8 mouse cellular contexts compared by ENCODE assay signal in genomic region chr15:30173370-30173941, GRCm38 (mm10). TPM values are rescaled to one million over a fixed set of nuclear protein-coding genes. Genes with fewer than 3 reads are reported as not detected.
A peak's percentile ranks its signal among the peaks of the same experiment; 100 is the strongest.
DNase-seq lines count a peak whose midpoint lies in the region; ATAC-seq lines count a peak whose summit lies in the region.

No protein-coding gene starts in this region.

- peak; percentile 47 for ATAC-seq in heart, embryonic 11.5 days (replicated peaks; ENCODE audit: insufficient number of reproducible peaks, low FRiP score, low TSS enrichment)
- peak; percentile 80 for ATAC-seq in midbrain, embryonic 15.5 days (replicated peaks)

- H3K4me1 ChIP-seq in heart, embryonic 11.5 days (ENCODE audit: control insufficient read depth, insufficient read depth, low read length): no peaks in the 10 kb centered on the region
- peaks cover 24% of the 10 kb centered on the region for H3K4me1 ChIP-seq in forebrain, embryonic 10.5 days
- H3K4me1 ChIP-seq in midbrain, embryonic 15.5 days: peaks cover 15% of the 10 kb centered on the region

- H3K9me3 ChIP-seq in heart, embryonic 11.5 days (replicated peaks; ENCODE audit: control insufficient read depth, low read length): no peaks in the 10 kb centered on the region
- no peaks in the 10 kb centered on the region for H3K9me3 ChIP-seq in forebrain, embryonic 10.5 days
- no peaks in the 10 kb centered on the region for H3K9me3 ChIP-seq in midbrain, embryonic 15.5 days

- H3K4me2 ChIP-seq in heart, embryonic 11.5 days: peak overlapping the region; percentile 99
- peak overlapping the region; percentile 58 for H3K4me2 ChIP-seq in midbrain, embryonic 15.5 days

- peaks cover 22% of the 10 kb centered on the region for H3K27me3 ChIP-seq in heart, embryonic 11.5 days (ENCODE audit: control insufficient read depth, insufficient read depth, low read length)
- H3K27me3 ChIP-seq in forebrain, embryonic 10.5 days (ENCODE audit: poor library complexity, severe bottlenecking): peaks cover 45% of the 10 kb centered on the region
- no peaks in the 10 kb centered on the region for H3K27me3 ChIP-seq in midbrain, embryonic 15.5 days (replicated peaks)

- DNase-seq in heart, adult 18-20 months: no peak
- DNase-seq in Muller cell, postnatal 12 days (ENCODE audit: inconsistent ontology term): peak; percentile 61
- DNase-seq in forebrain, embryonic 10.5 days (ENCODE audit: extremely low spot score, low spot score): peak; percentile 26
- DNase-seq in layer of hippocampus, postnatal 10 days (ENCODE audit: low spot score in 2 of 2): peak; percentile 45 to 55
- no peak for DNase-seq in spleen, postnatal 10 days (ENCODE audit: low spot score in 2 of 2)
- no peak for DNase-seq in thymus, postnatal 25 days

- H3K27ac ChIP-seq in heart, embryonic 11.5 days (ENCODE audit: low read depth, low read length): no peak overlapping the region
- peak overlapping the region; percentile 87 for H3K27ac ChIP-seq in forebrain, embryonic 10.5 days
- H3K27ac ChIP-seq in midbrain, embryonic 15.5 days: peak overlapping the region; percentile 100

- WGBS in heart, embryonic 11.5 days (ENCODE audit: insufficient replicate concordance): 1% methylated on average over 29 of the region's 29 CpGs
- under 1% methylated on average over 29 of the region's 29 CpGs for WGBS in forebrain, embryonic 10.5 days
- WGBS in midbrain, embryonic 15.5 days: under 1% methylated on average over 29 of the region's 29 CpGs

- H3K36me3 ChIP-seq in heart, embryonic 11.5 days (ENCODE audit: control insufficient read depth, insufficient read depth, low read length): no peaks in the 10 kb centered on the region
- no peaks in the 10 kb centered on the region for H3K36me3 ChIP-seq in forebrain, embryonic 10.5 days (replicated peaks)
- H3K36me3 ChIP-seq in midbrain, embryonic 15.5 days (replicated peaks): no peaks in the 10 kb centered on the region

- peak overlapping the region; percentile 58 for H3K9ac ChIP-seq in heart, embryonic 11.5 days (ENCODE audit: low read depth, low read length)
- peak overlapping the region; percentile 98 for H3K9ac ChIP-seq in midbrain, embryonic 15.5 days

- H3K4me3 ChIP-seq in heart, embryonic 11.5 days (ENCODE audit: low read depth, low read length): peak overlapping the region; percentile 72
- H3K4me3 ChIP-seq in forebrain, embryonic 10.5 days: peak overlapping the region; percentile 81
- H3K4me3 ChIP-seq in midbrain, embryonic 15.5 days: peak overlapping the region; percentile 97

RNA-seq across cellular contexts. Expression of gene Ctnnd2, which starts 1.1 kb away (rescaled TPM):
- polyA plus RNA-seq in heart, embryonic 11.5 days (2014; fragmentation: Nextera tagmentation; extraction: Ambion mirVana): 2.0 and 2.1 TPM in 2 replicates
- total RNA-seq in heart, adult 18-20 months (2021): under 1 TPM; 0.22 to 0.23 TPM
- polyA plus RNA-seq in forebrain, embryonic 10.5 days (2016; fragmentation: Nextera tagmentation; extraction: Ambion mirVana): 23.4 and 25.3 TPM in 2 replicates
- total RNA-seq in layer of hippocampus, postnatal 10 days (2021): 100 to 1,000 TPM; 267 to 288 TPM
- 72.2 and 73.2 TPM in 2 replicates for polyA plus RNA-seq in midbrain, embryonic 15.5 days (2015; fragmentation: Nextera tagmentation; extraction: Ambion mirVana)

Comparison
In these comparisons a context has a peak if more than half of its experiments do, and no peak if none do; other contexts are left out.
1. DNase-seq: peak in Muller cell, postnatal 12 days (single experiment), forebrain, embryonic 10.5 days (single experiment) and layer of hippocampus, postnatal 10 days (2 of 2); none in heart, adult 18-20 months (0 of 2), spleen, postnatal 10 days (0 of 2) and thymus, postnatal 25 days (single experiment).
2. Peak in every context shown above with its lines, with median percentiles within 50 percentile points of each other: H3K4me3 ChIP-seq.